Mouse (Mus musculus) liver, embryonic 16.5 days (tissue): ENCODE measurements around the gene Actr5. TPM values are rescaled to one million over a fixed set of nuclear protein-coding genes. Genes with fewer than 3 reads are reported as not detected.

Experiments
- ATAC-seq: fragments of 200-750 bp; cut with Nextera tagmentation; 2 replicates; pipeline ENCODE4 v1.8.0; 2017; ENCODE audit warnings: low read depth, mild to moderate bottlenecking, moderate number of reproducible peaks, moderate library complexity
- H3K27ac ChIP-seq: fragments of 300-500 bp; sonication (generic); 2 replicates; pipeline ENCODE4 v1.5.1; 2014; ENCODE audit warnings: mild to moderate bottlenecking, low read length
- H3K27me3 ChIP-seq: fragments of 300-500 bp; sonication (generic); 2 replicates; pipeline ENCODE4 v1.6.1; 2014; ENCODE audit warnings: low read depth, low read length, mixed read lengths; ENCODE audit not compliant: control insufficient read depth, insufficient read depth
- H3K36me3 ChIP-seq: fragments of 300-500 bp; sonication (generic); 2 replicates; pipeline ENCODE4 v1.6.1; 2014; ENCODE audit warnings: mild to moderate bottlenecking; ENCODE audit not compliant: control insufficient read depth, insufficient read depth
- H3K4me1 ChIP-seq: fragments of 300-500 bp; sonication (generic); 2 replicates; pipeline ENCODE4 v1.6.1; 2014; ENCODE audit warnings: low read depth, low read length, mixed read lengths; ENCODE audit not compliant: control insufficient read depth
- H3K4me2 ChIP-seq: fragments of 300-500 bp; sonication (generic); 2 replicates; pipeline ENCODE4 v1.6.1; 2014; ENCODE audit warnings: low read depth, low read length, mixed read lengths
- H3K4me3 ChIP-seq: fragments of 300-500 bp; sonication (generic); 2 replicates; pipeline ENCODE4 v1.5.1; 2014; ENCODE audit warnings: low read depth, mild to moderate bottlenecking, low read length
- H3K9ac ChIP-seq: fragments of 300-500 bp; sonication (generic); 2 replicates; pipeline ENCODE4 v1.6.1; 2014; ENCODE audit warnings: low read depth, low read length
- H3K9me3 ChIP-seq: fragments of 300-500 bp; sonication (generic); replicated peaks from 2 replicates; pipeline ENCODE4 v1.6.1; 2016; ENCODE audit warnings: low read length; ENCODE audit not compliant: control insufficient read depth
- WGBS: fragments of 180-500 bp; shearing (Covaris S2); extraction: QIAGEN DNeasy Blood & Tissue Kit; methylation state at CpG from one replicate; pipeline ENCODE4 v1.1.7; 2014; ENCODE audit not compliant: insufficient replicate concordance; 5-methylcytosine and 5-hydroxymethylcytosine counted together
- polyA plus RNA-seq: library from polyadenylated mRNA; unstranded; fragments of >200 nt; fragmentation: Nextera tagmentation; extraction: Ambion mirVana; gene quantifications from 2 replicates; pipeline ENCODE4 v1.2.1, GENCODE M21; 2015

Actr5 gene
- polyA plus RNA-seq, 1 experiment from 2014 or later = 2.3 TPM

DNA sequence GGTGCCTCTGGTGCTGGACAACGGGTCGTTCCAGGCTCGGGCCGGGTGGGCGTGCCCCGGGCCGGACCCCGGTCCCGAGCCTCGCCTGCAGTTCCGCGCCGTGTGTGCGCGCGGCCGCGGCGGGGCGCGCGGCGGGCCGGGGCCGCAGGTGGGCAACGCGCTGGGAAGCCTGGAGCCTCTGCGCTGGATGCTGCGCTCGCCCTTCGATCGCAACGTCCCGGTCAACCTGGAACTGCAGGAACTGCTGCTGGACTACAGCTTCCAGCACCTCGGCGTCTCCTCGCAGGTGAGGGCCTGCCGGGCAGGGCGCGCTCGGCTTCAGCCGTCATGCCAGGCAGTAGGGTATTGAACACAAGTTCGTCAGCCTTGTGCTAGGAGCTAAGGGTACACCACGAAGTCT is 543 bp downstream of the Actr5 start:
- under 1% methylated on average over 44 of the region's 44 CpGs for WGBS
- H3K27ac ChIP-seq = peak overlapping the region; percentile 82
- ATAC-seq = peak; percentile 16; the same call in 1 of the 2 replicates

DNA sequence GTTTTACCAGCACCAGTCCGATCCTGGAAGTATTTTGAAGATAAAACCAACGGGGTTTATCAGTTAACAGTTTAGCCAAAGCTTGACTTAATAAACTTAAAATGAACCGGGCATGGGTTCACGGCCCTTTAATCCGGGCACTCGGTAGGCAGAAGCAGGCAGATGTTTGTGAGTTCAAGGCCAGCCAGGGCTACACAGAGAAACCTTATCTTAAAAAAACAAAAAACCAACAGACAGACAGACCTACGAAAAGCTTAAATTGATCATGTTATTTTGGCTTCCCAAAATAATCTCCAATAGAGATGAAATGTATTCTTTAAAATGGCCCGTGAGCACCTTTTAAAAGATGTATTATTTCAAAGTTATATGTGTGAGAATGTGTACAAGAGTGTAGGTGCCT is 1.0 kb downstream of the Actr5 start:
- Histone ChIP-seq H3K27ac (no peak overlapping the region), H3K27me3 (peaks cover 9% of the 10 kb centered on the region), H3K9ac (peak overlapping the region; percentile 83), H3K4me1 (peaks cover 8% of the 10 kb centered on the region), H3K4me2 (peak overlapping the region; percentile 87), H3K36me3 (peaks cover 14% of the 10 kb centered on the region), H3K9me3 (no peaks in the 10 kb centered on the region), H3K4me3 (peak overlapping the region; percentile 93)
- 15% methylated on average over 8 of the region's 8 CpGs for WGBS
- ATAC-seq = no peak

More for the DNA sequence above, 543 bp downstream of the Actr5 start:
- H3K4me1 ChIP-seq = peaks cover 8% of the 10 kb centered on the region
- no peaks in the 10 kb centered on the region for H3K9me3 ChIP-seq
- H3K36me3 ChIP-seq = peaks cover 14% of the 10 kb centered on the region
- H3K4me2 ChIP-seq = peak overlapping the region; percentile 87
- H3K9ac ChIP-seq = peak overlapping the region; percentile 83
- peaks cover 11% of the 10 kb centered on the region for H3K27me3 ChIP-seq
- peak overlapping the region; percentile 93 for H3K4me3 ChIP-seq

DNA sequence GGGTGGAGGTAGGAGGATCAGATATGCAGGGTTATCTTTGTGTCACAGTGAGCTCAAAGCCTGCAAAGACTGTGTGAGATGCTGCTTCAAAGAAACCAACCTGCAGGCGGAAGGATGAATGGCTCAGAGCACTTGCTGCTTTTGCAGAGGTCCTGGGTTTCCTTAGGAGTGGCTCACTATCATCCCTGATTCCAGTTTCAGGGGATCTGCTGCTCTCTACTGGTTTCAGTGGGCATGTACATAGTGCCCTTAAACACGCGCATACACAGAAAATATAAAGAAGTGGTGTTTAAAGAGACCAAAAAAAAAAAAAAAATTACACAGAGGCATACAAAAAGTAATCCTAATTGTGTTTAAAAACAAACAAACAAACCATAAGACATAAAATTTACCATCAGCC is 4.2 kb downstream of the Actr5 start:
- WGBS = 63% methylated on average over 3 of the region's 3 CpGs
- H3K4me3 ChIP-seq = no peak overlapping the region
- no peak overlapping the region for H3K9ac ChIP-seq
- no peak overlapping the region for H3K4me2 ChIP-seq
- no peak overlapping the region for H3K27ac ChIP-seq
- no peaks in the 10 kb centered on the region for H3K9me3 ChIP-seq
- peaks cover 8% of the 10 kb centered on the region for H3K4me1 ChIP-seq
- no peaks in the 10 kb centered on the region for H3K27me3 ChIP-seq
- peaks cover 35% of the 10 kb centered on the region for H3K36me3 ChIP-seq
- ATAC-seq = no peak

GRCm38 (mm10) chr2:158629414-158629813 is 4.7 kb downstream of the Actr5 start:
- Histone ChIP-seq H3K36me3 (peaks cover 35% of the 10 kb centered on the region), H3K27ac (no peak overlapping the region), H3K4me3 (no peak overlapping the region), H3K9me3 (no peaks in the 10 kb centered on the region), H3K4me1 (peaks cover 7% of the 10 kb centered on the region), H3K27me3 (no peaks in the 10 kb centered on the region), H3K4me2 (no peak overlapping the region), H3K9ac (no peak overlapping the region)
- no peak for ATAC-seq
- WGBS = 63% methylated on average over 1 of the region's 1 CpGs

DNA sequence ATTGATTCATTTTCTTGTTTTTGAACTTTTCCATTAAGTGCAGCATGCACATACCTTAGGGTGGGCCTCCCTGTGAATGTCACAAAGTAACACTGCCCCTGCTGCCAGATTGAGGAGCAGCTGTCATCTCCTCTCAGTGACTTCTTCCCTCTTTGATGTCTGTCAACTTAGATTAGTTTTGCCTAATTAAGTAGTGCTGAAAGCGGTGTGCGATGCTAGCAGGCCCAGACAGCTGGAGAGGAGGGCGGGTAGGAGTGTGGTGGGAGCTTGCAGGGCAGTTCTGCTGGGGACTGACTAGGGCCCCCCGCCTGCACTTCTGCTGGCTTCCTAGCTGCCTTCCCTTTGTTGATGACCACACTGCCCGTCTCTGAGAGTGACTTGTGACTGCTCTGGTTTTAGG is 7.2 kb downstream of the Actr5 start:
- H3K9ac ChIP-seq = no peak overlapping the region
- no peaks in the 10 kb centered on the region for H3K27me3 ChIP-seq
- H3K9me3 ChIP-seq = no peaks in the 10 kb centered on the region
- no peak overlapping the region for H3K27ac ChIP-seq
- WGBS = 84% methylated on average over 5 of the region's 5 CpGs
- ATAC-seq = no peak
- H3K36me3 ChIP-seq = peaks cover 45% of the 10 kb centered on the region
- H3K4me3 ChIP-seq = no peak overlapping the region
- no peaks in the 10 kb centered on the region for H3K4me1 ChIP-seq
- H3K4me2 ChIP-seq = no peak overlapping the region

- no peaks in the 10 kb centered on the region for H3K9me3 ChIP-seq
- WGBS = 19% methylated on average over 2 of the region's 2 CpGs
- H3K36me3 ChIP-seq = peaks cover 6% of the 10 kb centered on the region
- H3K27me3 ChIP-seq = no peaks in the 10 kb centered on the region
- no peak overlapping the region for H3K4me2 ChIP-seq
- H3K9ac ChIP-seq = no peak overlapping the region
- H3K4me1 ChIP-seq = no peaks in the 10 kb centered on the region
- no peak for ATAC-seq
- H3K27ac ChIP-seq = no peak overlapping the region
- no peak overlapping the region for H3K4me3 ChIP-seq
Measured at GRCm38 (mm10) chr2:158641869-158642268, 17.2 kb downstream of the Actr5 start.

DNA sequence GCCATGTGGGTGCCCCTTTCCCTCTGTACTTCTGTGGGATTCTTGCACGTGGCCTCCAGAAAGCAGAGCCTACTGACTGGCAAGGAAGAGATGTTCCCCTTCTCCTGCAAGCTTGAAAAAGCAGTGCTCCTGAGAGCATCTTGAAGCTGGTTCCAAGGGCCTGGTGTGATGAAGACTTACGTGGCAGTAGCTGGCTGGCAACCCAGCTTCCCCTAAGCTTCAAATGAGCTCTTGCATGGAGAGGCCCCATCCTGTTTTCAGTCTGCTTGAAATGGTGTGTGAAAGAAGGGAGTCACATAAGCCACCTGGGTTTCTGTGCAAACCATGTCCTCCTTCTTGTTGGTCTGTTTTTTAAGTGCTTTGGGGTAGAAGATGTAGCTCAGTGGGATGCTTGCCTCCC is 17.9 kb downstream of the Actr5 start:
- Histone ChIP-seq H3K4me1 (no peaks in the 10 kb centered on the region), H3K4me2 (no peak overlapping the region), H3K36me3 (peaks cover 6% of the 10 kb centered on the region), H3K27me3 (no peaks in the 10 kb centered on the region), H3K27ac (no peak overlapping the region), H3K9ac (no peak overlapping the region), H3K9me3 (no peaks in the 10 kb centered on the region), H3K4me3 (no peak overlapping the region)
- WGBS = 59% methylated on average over 2 of the region's 2 CpGs
- ATAC-seq = no peak

- Histone ChIP-seq H3K27ac (no peak overlapping the region), H3K9ac (no peak overlapping the region), H3K9me3 (no peaks in the 10 kb centered on the region), H3K27me3 (no peaks in the 10 kb centered on the region), H3K4me2 (no peak overlapping the region), H3K4me1 (no peaks in the 10 kb centered on the region), H3K36me3 (no peaks in the 10 kb centered on the region), H3K4me3 (no peak overlapping the region)
- ATAC-seq = no peak
- WGBS = 63% methylated on average over 3 of the region's 3 CpGs
Measured at GRCm38 (mm10) chr2:158643791-158644190, 19.1 kb downstream of the Actr5 start.

- Histone ChIP-seq H3K9me3 (no peaks in the 10 kb centered on the region), H3K4me2 (no peak overlapping the region), H3K9ac (no peak overlapping the region), H3K4me1 (no peaks in the 10 kb centered on the region), H3K27me3 (no peaks in the 10 kb centered on the region), H3K4me3 (no peak overlapping the region), H3K36me3 (no peaks in the 10 kb centered on the region), H3K27ac (no peak overlapping the region)
- ATAC-seq = no peak
- 30% methylated on average over 7 of the region's 7 CpGs for WGBS
Measured at GRCm38 (mm10) chr2:158651159-158651908, 26.6 kb downstream of the Actr5 start.
